Mouse (Mus musculus) heart, embryonic 13.5 days (tissue): ENCODE data around the gene Gpx8. TPM values are rescaled to one million over a fixed set of nuclear protein-coding genes. Genes with fewer than 3 reads are reported as not detected.

ENCODE experiments used
- ATAC-seq: fragments of 200-750 bp; cut with Nextera tagmentation; 2 replicates; pipeline ENCODE4 v1.8.0; 2017; ENCODE audit warnings: moderate TSS enrichment; ENCODE audit not compliant: insufficient number of reproducible peaks, low FRiP score, low TSS enrichment; ENCODE audit errors: extremely low read depth
- H3K27ac ChIP-seq: fragments of 300-500 bp; sonication (generic); replicated peaks from 2 replicates; pipeline ENCODE4 v1.5.1; 2015; ENCODE audit warnings: moderate library complexity, mild to moderate bottlenecking, inconsistent platforms
- H3K27me3 ChIP-seq: fragments of 300-500 bp; sonication (generic); replicated peaks from 2 replicates; pipeline ENCODE4 v1.6.1; 2015; ENCODE audit warnings: mild to moderate bottlenecking, inconsistent platforms
- H3K36me3 ChIP-seq: fragments of 300-500 bp; sonication (generic); 2 replicates; pipeline ENCODE4 v1.6.1; 2015; ENCODE audit warnings: mild to moderate bottlenecking, inconsistent platforms
- H3K4me1 ChIP-seq: fragments of 300-500 bp; sonication (generic); 2 replicates; pipeline ENCODE4 v1.6.1; 2015; ENCODE audit warnings: inconsistent platforms
- H3K4me2 ChIP-seq: fragments of 300-500 bp; sonication (generic); 2 replicates; pipeline ENCODE4 v1.6.1; 2015; ENCODE audit warnings: inconsistent platforms, mild to moderate bottlenecking, moderate library complexity
- H3K4me3 ChIP-seq: fragments of 300-500 bp; sonication (generic); 2 replicates; pipeline ENCODE4 v1.5.1; 2015; ENCODE audit warnings: moderate library complexity, mild to moderate bottlenecking, inconsistent platforms
- H3K9ac ChIP-seq: fragments of 300-500 bp; sonication (generic); 2 replicates; pipeline ENCODE4 v1.6.1; 2015; ENCODE audit warnings: inconsistent platforms, mild to moderate bottlenecking, moderate library complexity
- H3K9me3 ChIP-seq: fragments of 300-500 bp; sonication (generic); 2 replicates; pipeline ENCODE4 v1.6.1; 2016; ENCODE audit warnings: inconsistent platforms
- WGBS: fragments of 180-500 bp; shearing (Covaris S2); methylation state at CpG from one replicate; pipeline ENCODE4 v1.1.7; 2015; ENCODE audit warnings: mixed read lengths; 5-methylcytosine and 5-hydroxymethylcytosine counted together
- polyA plus RNA-seq: library from polyadenylated mRNA; unstranded; fragments of >200 nt; fragmentation: Nextera tagmentation; extraction: Ambion mirVana; gene quantifications from 2 replicates; pipeline ENCODE4 v1.2.1, GENCODE M21; 2015

Gpx8 gene
- polyA plus RNA-seq, 1 experiment from 2014 or later: 134 TPM

GRCm38 (mm10) chr13:113047647-113048046 lies 1.4 kb upstream of the Gpx8 start:
- no peak for ATAC-seq
- no peaks in the 10 kb centered on the region for H3K9me3 ChIP-seq
- H3K9ac ChIP-seq: no peak overlapping the region
- H3K4me1 ChIP-seq: peaks cover 12% of the 10 kb centered on the region
- peaks cover 13% of the 10 kb centered on the region for H3K36me3 ChIP-seq
- H3K27ac ChIP-seq: no peak overlapping the region
- H3K27me3 ChIP-seq: no peaks in the 10 kb centered on the region
- H3K4me3 ChIP-seq: no peak overlapping the region
- H3K4me2 ChIP-seq: no peak overlapping the region
- 72% methylated on average over 3 of the region's 3 CpGs for WGBS

- Histone ChIP-seq H3K27me3 (no peaks in the 10 kb centered on the region), H3K4me1 (peaks cover 12% of the 10 kb centered on the region), H3K4me3 (no peak overlapping the region), H3K4me2 (peak overlapping the region; percentile 75; the same call in 1 of the 2 replicates), H3K9ac (no peak overlapping the region), H3K36me3 (peaks cover 19% of the 10 kb centered on the region), H3K27ac (no peak overlapping the region), H3K9me3 (no peaks in the 10 kb centered on the region)
- ATAC-seq: no peak
These were observed 808 bp upstream of the Gpx8 start for GRCm38 (mm10) chr13:113047018-113047417.

- WGBS: 14% methylated on average over 18 of the region's 18 CpGs
- peaks cover 19% of the 10 kb centered on the region for H3K4me1 ChIP-seq
- peak overlapping the region; percentile 85 for H3K27ac ChIP-seq
- H3K4me3 ChIP-seq: peak overlapping the region; percentile 76
- H3K36me3 ChIP-seq: peaks cover 28% of the 10 kb centered on the region
- no peaks in the 10 kb centered on the region for H3K9me3 ChIP-seq
- no peak for ATAC-seq
- H3K4me2 ChIP-seq: peak overlapping the region; percentile 75
- H3K27me3 ChIP-seq: no peaks in the 10 kb centered on the region
- H3K9ac ChIP-seq: peak overlapping the region; percentile 87
These were observed 626 bp downstream of the Gpx8 start for GRCm38 (mm10) chr13:113045458-113046110.

GRCm38 (mm10) chr13:113044876-113045275 lies 1.3 kb downstream of the Gpx8 start:
- ATAC-seq: no peak
- Histone ChIP-seq H3K4me2 (peak overlapping the region; percentile 75), H3K27me3 (no peaks in the 10 kb centered on the region; the same call in 1 of the 2 replicates), H3K9me3 (no peaks in the 10 kb centered on the region), H3K36me3 (peaks cover 28% of the 10 kb centered on the region), H3K4me1 (peaks cover 23% of the 10 kb centered on the region), H3K4me3 (peak overlapping the region; percentile 76), H3K9ac (peak overlapping the region; percentile 87), H3K27ac (no peak overlapping the region)
- 51% methylated on average over 3 of the region's 3 CpGs for WGBS

GRCm38 (mm10) chr13:113035852-113036251 lies 10.4 kb downstream of the Gpx8 start:
- 0% methylated on average over 4 of the region's 4 CpGs for WGBS
- no peak overlapping the region; the same call in 1 of the 2 replicates for H3K9ac ChIP-seq
- peak overlapping the region; percentile 96 for H3K4me2 ChIP-seq
- H3K9me3 ChIP-seq: no peaks in the 10 kb centered on the region
- H3K4me3 ChIP-seq: peak overlapping the region; percentile 61
- H3K27me3 ChIP-seq: peaks cover 48% of the 10 kb centered on the region
- H3K36me3 ChIP-seq: no peaks in the 10 kb centered on the region
- H3K4me1 ChIP-seq: peaks cover 30% of the 10 kb centered on the region
- peak; percentile 68; the same call in 1 of the 2 replicates for ATAC-seq
- H3K27ac ChIP-seq: no peak overlapping the region

GRCm38 (mm10) chr13:113034950-113035421 lies 11.2 kb downstream of the Gpx8 start, which contains the start of gene Cdc20b:
TSS of gene Cdc20b (plus strand) at chr13:113035111.
- Histone ChIP-seq H3K4me3 (peak within 1 kb of the TSS; percentile 61), H3K4me2 (peak within 1 kb of the TSS; percentile 96), H3K27me3 (peaks cover 54% of the 10 kb centered on the region), H3K4me1 (peaks cover 26% of the 10 kb centered on the region), H3K27ac (no peak within 1 kb of the TSS), H3K9ac (peak within 1 kb of the TSS; percentile 73), H3K9me3 (no peaks in the 10 kb centered on the region), H3K36me3 (no peaks in the 10 kb centered on the region)
- under 1% methylated on average over 46 of the region's 46 CpGs for WGBS
- no peak for ATAC-seq

GRCm38 (mm10) chr13:113034271-113034886 lies 11.8 kb downstream of the Gpx8 start:
- Histone ChIP-seq H3K9ac (peak overlapping the region; percentile 73), H3K9me3 (no peaks in the 10 kb centered on the region), H3K4me2 (peak overlapping the region; percentile 96), H3K4me3 (peak overlapping the region; percentile 61), H3K27ac (no peak overlapping the region), H3K27me3 (peaks cover 60% of the 10 kb centered on the region), H3K4me1 (peaks cover 23% of the 10 kb centered on the region), H3K36me3 (no peaks in the 10 kb centered on the region)
- 2% methylated on average over 11 of the region's 11 CpGs for WGBS
- no peak for ATAC-seq

GRCm38 (mm10) chr13:113032831-113033230 lies 13.4 kb downstream of the Gpx8 start:
- no peak for ATAC-seq
- peaks cover 75% of the 10 kb centered on the region for H3K27me3 ChIP-seq

GRCm38 (mm10) chr13:113031792-113032571 lies 14.2 kb downstream of the Gpx8 start:
- H3K9me3 ChIP-seq: no peaks in the 10 kb centered on the region
- peaks cover 79% of the 10 kb centered on the region for H3K27me3 ChIP-seq
- peak overlapping the region; percentile 77 for H3K9ac ChIP-seq
- WGBS: under 1% methylated on average over 40 of the region's 40 CpGs
- peak overlapping the region; percentile 66 for H3K4me3 ChIP-seq
- ATAC-seq: no peak
- H3K27ac ChIP-seq: no peak overlapping the region
- H3K4me2 ChIP-seq: peak overlapping the region; percentile 98
- H3K4me1 ChIP-seq: peaks cover 23% of the 10 kb centered on the region
- H3K36me3 ChIP-seq: no peaks in the 10 kb centered on the region

More at GRCm38 (mm10) chr13:113032831-113033230, 13.4 kb downstream of the Gpx8 start:
- Histone ChIP-seq H3K4me3 (no peak overlapping the region), H3K9me3 (no peaks in the 10 kb centered on the region), H3K4me2 (no peak overlapping the region), H3K36me3 (no peaks in the 10 kb centered on the region), H3K27ac (no peak overlapping the region), H3K9ac (no peak overlapping the region), H3K4me1 (peaks cover 23% of the 10 kb centered on the region)

- Histone ChIP-seq H3K4me3 (peak overlapping the region; percentile 66), H3K9me3 (no peaks in the 10 kb centered on the region), H3K9ac (peak overlapping the region; percentile 77), H3K27ac (no peak overlapping the region), H3K36me3 (no peaks in the 10 kb centered on the region), H3K27me3 (peaks cover 79% of the 10 kb centered on the region), H3K4me2 (peak overlapping the region; percentile 98), H3K4me1 (peaks cover 23% of the 10 kb centered on the region)
- WGBS: 2% methylated on average over 5 of the region's 7 CpGs
- no peak for ATAC-seq
These were observed 14.9 kb downstream of the Gpx8 start for GRCm38 (mm10) chr13:113031351-113031750.
